Mouse (Mus musculus): Measurements from ENCODE around the gene Smpd3.

GRCm38 (mm10) chr8:106287445-106287844, 50.3 kb downstream of the Smpd3 start:
- TF ChIP-seq CTCF (IDR thresholded peaks at IDR 0.05; ENCODE audit: borderline replicate concordance, control insufficient read depth, extremely low read depth, insufficient read depth, low read length, poor library complexity) (no peak), POLR2A (IDR thresholded peaks at IDR 0.05; ENCODE audit: control insufficient read depth, extremely low read depth, insufficient read depth, low read length, poor library complexity) (no peak)
